Mouse (Mus musculus): ENCODE measurements around the gene Myo3b. TPM values are rescaled to one million over a fixed set of nuclear protein-coding genes. Genes with fewer than 3 reads are reported as not detected.

The Myo3b gene
- polyA plus RNA-seq, 1 experiment: not detected

DNA sequence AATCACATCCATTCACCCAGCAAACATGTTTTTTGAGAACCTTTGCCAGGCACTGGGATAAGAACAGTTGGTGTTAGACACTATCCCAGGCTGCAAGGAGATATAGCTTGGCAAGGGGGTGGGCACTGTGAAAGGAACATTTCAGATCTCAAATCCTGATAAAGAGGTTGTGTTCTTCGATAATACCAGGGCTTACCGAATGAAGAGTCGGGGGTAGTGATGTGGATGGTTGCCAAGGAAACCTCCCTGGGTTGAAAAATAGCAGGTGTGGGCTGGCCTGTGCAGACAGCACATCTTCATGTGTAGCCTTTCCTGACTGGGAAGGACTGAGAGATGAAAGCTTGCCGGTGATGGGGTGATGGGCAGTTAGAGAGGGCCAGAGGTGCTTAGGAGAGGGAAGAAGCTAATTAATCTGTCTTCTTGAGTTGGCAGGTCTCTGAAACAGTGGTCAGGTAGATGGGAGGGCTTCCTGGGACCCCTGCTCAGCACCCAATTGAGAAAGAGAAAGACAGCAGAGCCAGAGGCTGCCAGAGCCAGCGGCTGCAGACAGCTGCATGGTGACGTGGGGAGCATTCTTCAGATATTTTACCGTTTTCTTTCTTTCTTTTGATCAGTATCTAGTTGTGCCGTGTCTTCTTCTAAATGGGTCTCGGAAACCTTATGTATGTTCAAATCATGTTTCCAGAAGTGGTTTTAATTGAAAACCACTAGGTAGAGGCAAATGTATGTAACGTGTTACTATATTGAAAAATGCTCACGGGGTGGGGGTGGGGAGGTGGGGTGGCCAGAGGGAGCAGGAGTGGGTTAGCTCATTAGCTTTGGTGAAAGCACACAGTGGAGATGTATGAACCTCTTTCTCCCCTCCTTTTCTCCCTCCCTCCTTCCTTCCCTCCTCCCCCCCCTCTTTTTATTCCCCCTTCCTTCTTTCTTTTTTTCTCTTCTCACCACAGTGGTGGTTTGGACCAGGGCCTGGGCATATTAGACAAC lies 21.7 kb downstream of the Myo3b start:
- Histone ChIP-seq H3K27ac (ENCODE audit: insufficient read depth, low read length) (no peak overlapping the region), H3K4me1 (ENCODE audit: control insufficient read depth, insufficient read depth, low read length) (no peaks in the 10 kb centered on the region), H3K4me3 (ENCODE audit: insufficient read depth, low read length) (no peak overlapping the region)
- no peak for TF ChIP-seq CTCF (IDR thresholded peaks at IDR 0.05; ENCODE audit: borderline replicate concordance, insufficient read depth, low read length)
- no peak for TF ChIP-seq POLR2A (IDR thresholded peaks at IDR 0.05; ENCODE audit: low read depth, low read length)

DNA sequence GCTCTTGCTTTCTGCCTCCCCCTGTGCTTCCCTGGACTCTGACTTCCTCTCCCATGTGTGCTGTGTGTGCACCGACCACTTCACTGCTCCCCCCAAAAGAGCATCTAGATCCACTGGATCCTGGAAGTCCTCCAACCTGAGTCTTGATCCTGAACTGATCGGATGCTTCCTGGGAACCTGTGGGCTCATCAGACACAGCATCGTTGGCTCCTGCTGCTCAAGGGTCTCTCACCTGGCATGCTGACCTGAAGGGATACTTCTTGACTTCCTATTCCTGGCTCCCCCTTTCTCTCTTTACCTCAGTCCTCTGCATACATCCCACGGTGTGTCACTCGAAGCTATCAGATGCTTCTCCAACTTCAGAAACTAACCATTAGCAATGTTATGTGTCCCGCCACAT lies 26.2 kb downstream of the Myo3b start:
- Histone ChIP-seq H3K4me1 (ENCODE audit: control insufficient read depth, insufficient read depth, low read length) (no peaks in the 10 kb centered on the region), H3K27ac (ENCODE audit: insufficient read depth, low read length) (no peak overlapping the region), H3K4me3 (ENCODE audit: insufficient read depth, low read length) (no peak overlapping the region)
- TF ChIP-seq POLR2A (IDR thresholded peaks at IDR 0.05; ENCODE audit: low read depth, low read length) (no peak), CTCF (IDR thresholded peaks at IDR 0.05; ENCODE audit: borderline replicate concordance, insufficient read depth, low read length) (no peak)

DNA sequence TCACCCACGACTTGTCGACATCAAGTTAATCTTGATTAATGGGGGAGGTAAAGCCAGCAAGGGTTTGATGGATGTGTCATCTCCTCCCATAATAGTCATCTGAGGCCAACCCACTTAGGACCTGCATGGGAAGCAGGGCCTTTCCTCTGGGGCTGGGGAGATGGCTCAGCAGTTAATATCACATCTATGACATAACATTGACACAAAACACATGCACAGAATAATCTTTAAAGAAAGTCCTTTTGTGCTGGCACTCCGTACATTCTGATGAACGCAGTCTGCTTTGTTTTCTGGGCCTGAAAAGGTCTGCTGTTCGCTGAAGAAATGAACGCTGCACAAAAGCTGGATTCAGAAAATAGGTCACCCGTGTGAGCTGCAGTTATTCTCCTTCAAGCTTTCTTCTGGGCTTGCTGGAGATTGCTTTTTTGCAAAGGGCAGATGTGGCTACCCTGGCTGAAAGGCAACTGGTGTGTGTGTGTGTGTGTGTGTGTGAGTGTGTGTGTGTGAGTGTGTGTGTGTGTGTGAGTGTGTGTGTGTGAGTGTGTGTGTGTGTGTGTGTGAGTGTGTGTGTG lies 26.9 kb downstream of the Myo3b start:
- Histone ChIP-seq H3K27ac (ENCODE audit: insufficient read depth, low read length) (no peak overlapping the region), H3K4me3 (ENCODE audit: insufficient read depth, low read length) (no peak overlapping the region), H3K4me1 (ENCODE audit: control insufficient read depth, insufficient read depth, low read length) (no peaks in the 10 kb centered on the region)
- TF ChIP-seq POLR2A (IDR thresholded peaks at IDR 0.05; ENCODE audit: low read depth, low read length): no peak
- TF ChIP-seq CTCF (IDR thresholded peaks at IDR 0.05; ENCODE audit: borderline replicate concordance, insufficient read depth, low read length): no peak

DNA sequence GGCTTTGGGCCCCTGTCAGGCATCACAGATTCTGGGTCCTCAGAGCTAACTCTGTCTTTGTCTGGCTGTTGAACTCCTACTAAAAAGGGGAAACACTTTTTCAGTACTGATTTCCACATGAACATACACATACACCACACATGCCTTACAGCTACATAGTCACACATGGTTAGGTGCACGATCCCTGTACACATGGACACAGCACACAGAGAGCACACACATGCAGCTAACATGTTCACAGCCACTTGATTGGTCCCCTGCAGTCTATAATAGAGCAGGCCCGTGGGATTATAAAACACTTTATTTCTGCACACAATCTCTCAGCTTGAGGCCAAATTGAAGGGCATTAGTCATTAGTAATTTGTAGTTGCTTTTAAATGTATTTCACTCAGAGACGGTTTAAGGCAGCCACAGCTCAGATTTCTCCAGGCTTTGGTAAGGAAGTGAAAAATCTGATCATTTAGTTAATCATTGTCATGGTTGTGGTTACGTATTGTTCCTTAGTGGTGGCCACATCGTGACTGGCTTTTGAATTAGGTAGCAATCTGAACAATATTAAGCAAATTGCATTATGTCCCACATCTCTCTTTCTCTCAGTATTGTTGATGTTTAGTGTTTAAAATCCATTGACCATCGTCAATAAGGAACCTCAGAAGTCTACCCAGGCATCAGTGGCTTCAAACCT lies 27.6 kb downstream of the Myo3b start:
- no peak overlapping the region for H3K4me3 ChIP-seq (ENCODE audit: insufficient read depth, low read length)
- H3K4me1 ChIP-seq (ENCODE audit: control insufficient read depth, insufficient read depth, low read length): no peaks in the 10 kb centered on the region
- no peak overlapping the region for H3K27ac ChIP-seq (ENCODE audit: insufficient read depth, low read length)
- TF ChIP-seq POLR2A (IDR thresholded peaks at IDR 0.05; ENCODE audit: low read depth, low read length) (no peak), CTCF (IDR thresholded peaks at IDR 0.05; ENCODE audit: borderline replicate concordance, insufficient read depth, low read length) (no peak)

DNA sequence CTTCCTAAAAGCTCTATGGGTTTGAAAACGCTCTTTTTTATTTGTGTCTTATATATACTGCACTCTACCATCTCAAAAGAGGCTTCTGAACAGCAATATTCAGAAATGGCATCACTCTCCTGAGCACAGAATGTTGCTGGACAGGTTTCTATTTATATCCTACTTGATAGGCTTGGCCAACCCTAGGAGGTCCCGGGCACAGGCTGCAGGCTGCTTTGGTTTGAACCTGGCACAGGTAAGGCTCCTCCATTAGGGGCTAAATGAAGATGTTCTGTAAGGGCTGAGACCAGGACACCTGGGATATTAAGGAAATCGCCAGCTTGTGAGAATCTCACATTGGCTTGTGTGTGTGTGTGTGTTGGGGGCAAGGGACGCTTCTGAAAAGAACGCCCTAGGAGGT lies 30.9 kb downstream of the Myo3b start:
- no peaks in the 10 kb centered on the region for H3K4me1 ChIP-seq (ENCODE audit: control insufficient read depth, insufficient read depth, low read length)
- no peak overlapping the region for H3K27ac ChIP-seq (ENCODE audit: insufficient read depth, low read length)

DNA sequence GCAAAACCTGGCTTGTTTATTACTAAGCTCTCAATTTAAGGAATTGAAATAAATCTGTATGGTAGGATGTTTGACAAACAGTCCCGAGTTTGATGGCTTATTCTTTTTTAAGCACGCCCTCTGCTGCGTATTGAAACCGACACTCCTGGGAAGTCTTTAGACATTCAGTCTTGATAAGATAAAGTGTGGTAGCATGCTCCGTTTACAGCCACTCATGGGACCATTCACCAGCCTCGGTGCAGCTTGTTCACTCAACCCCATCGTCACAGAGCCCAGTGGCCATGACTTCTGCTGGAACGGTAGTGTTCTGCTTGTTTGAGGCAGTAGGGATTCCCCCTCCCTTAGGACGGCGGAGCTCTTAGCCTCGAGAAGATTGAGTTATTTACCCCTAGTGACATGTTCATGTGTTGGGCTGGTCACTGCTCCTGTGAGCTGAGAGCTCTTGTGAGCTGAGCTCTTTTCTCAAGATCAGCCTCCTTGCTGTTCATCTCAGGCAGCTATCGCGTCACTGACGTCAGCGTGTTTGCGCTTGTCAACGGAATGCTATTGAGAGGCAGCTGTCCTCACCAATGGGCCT lies 44.6 kb downstream of the Myo3b start:
- no peak for TF ChIP-seq CTCF (IDR thresholded peaks at IDR 0.05; ENCODE audit: borderline replicate concordance, insufficient read depth, low read length)
- TF ChIP-seq POLR2A (IDR thresholded peaks at IDR 0.05; ENCODE audit: low read depth, low read length): no peak
- H3K4me3 ChIP-seq (ENCODE audit: insufficient read depth, low read length): no peak overlapping the region

More for the DNA sequence above, 30.9 kb downstream of the Myo3b start:
- TF ChIP-seq CTCF (IDR thresholded peaks at IDR 0.05; ENCODE audit: borderline replicate concordance, insufficient read depth, low read length): no peak
- no peak for TF ChIP-seq POLR2A (IDR thresholded peaks at IDR 0.05; ENCODE audit: low read depth, low read length)
- H3K4me3 ChIP-seq (ENCODE audit: insufficient read depth, low read length): no peak overlapping the region

DNA sequence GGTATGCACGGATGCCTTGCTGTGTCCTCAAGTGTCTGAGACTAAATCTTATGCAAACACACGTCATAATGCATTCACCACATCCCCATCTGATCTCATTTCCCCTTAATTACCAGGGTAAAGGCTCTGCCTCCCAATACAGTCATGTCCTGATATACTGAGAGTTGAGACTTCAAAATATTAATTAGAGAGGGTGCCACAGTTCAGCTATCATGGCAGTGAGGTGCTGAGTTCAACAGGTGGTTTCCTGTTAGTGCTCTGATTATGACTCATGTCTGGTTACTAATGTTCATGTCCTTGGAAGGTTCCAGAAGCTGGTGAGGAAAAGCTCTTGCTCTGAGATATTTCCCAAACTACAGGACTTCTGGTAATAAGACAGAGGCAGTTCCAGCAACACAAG lies 52.3 kb downstream of the Myo3b start:
- no peak for TF ChIP-seq CTCF (IDR thresholded peaks at IDR 0.05; ENCODE audit: borderline replicate concordance, insufficient read depth, low read length)
- no peak for TF ChIP-seq POLR2A (IDR thresholded peaks at IDR 0.05; ENCODE audit: low read depth, low read length)
- peaks cover 16% of the 10 kb centered on the region for H3K4me1 ChIP-seq (ENCODE audit: control insufficient read depth, insufficient read depth, low read length)
- no peak overlapping the region for H3K27ac ChIP-seq (ENCODE audit: insufficient read depth, low read length)
- no peak overlapping the region for H3K4me3 ChIP-seq (ENCODE audit: insufficient read depth, low read length)

More for the DNA sequence above, 44.6 kb downstream of the Myo3b start:
- no peaks in the 10 kb centered on the region for H3K4me1 ChIP-seq (ENCODE audit: control insufficient read depth, insufficient read depth, low read length)
- no peak overlapping the region for H3K27ac ChIP-seq (ENCODE audit: insufficient read depth, low read length)

DNA sequence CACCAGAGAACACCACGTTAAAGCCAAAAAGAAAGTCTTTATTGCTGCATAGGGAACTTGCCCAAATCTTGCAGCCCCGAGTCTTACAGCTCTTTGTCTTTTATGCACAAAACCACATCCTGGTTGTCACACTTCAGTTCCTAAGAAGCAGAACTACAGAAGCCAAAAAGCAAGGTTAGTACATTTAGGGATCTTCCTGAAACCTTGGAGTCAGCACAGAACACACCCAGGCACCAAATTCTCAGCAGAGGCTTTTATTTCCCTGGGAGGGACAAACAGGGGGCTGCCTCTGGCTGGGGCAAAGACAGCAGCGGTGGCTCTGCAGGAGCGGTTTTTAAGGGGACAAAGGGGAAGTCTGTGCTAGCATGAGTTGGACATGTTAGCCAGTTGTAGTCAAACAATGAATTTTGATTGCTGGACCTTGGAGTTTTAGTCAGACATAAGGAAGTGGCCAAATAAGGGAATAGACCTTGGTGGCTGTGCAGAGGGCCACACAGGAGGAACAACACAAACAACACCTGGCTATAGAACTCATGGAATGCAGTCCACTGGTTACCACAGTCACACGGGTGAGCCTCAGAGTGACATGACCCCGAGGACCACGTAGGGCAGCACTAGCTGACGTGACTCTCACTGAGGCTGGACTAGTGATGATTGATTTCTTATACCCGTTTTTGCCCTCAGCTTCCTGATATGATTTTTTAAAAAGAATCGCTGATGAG lies 53.0 kb downstream of the Myo3b start:
- TF ChIP-seq POLR2A (IDR thresholded peaks at IDR 0.05; ENCODE audit: low read depth, low read length): no peak
- no peak for TF ChIP-seq CTCF (IDR thresholded peaks at IDR 0.05; ENCODE audit: borderline replicate concordance, insufficient read depth, low read length)
- H3K4me3 ChIP-seq (ENCODE audit: insufficient read depth, low read length): no peak overlapping the region
- H3K27ac ChIP-seq (ENCODE audit: insufficient read depth, low read length): no peak overlapping the region
- peaks cover 16% of the 10 kb centered on the region for H3K4me1 ChIP-seq (ENCODE audit: control insufficient read depth, insufficient read depth, low read length)

DNA sequence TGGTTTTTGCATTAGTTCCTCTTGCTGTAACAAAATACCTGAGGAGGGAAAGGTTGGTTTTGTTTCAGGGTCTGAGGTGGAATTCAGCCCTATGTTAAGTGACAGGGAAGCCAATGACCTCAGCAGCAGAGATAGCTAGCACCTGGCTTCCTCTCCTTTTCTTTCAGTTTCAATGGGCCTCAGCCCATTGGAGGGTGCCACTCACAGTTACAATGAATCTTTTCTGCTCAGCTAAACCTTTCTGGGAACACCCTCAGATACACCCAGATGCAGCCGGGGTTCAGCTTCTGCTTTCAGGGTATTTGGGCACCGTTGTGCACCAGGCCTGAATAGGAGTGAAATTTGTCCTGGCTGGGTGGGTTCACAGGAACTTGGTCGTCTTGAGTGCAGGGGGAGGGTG lies 53.7 kb downstream of the Myo3b start:
- TF ChIP-seq CTCF (IDR thresholded peaks at IDR 0.05; ENCODE audit: borderline replicate concordance, insufficient read depth, low read length) (no peak), POLR2A (IDR thresholded peaks at IDR 0.05; ENCODE audit: low read depth, low read length) (no peak)
- Histone ChIP-seq H3K4me3 (ENCODE audit: insufficient read depth, low read length) (no peak overlapping the region), H3K27ac (ENCODE audit: insufficient read depth, low read length) (no peak overlapping the region), H3K4me1 (ENCODE audit: control insufficient read depth, insufficient read depth, low read length) (peaks cover 16% of the 10 kb centered on the region)

Measured in embryonic fibroblast, embryonic 13.5 days (primary cell).